Mouse (Mus musculus): ENCODE data around the gene Dhx16. TPM values are rescaled to one million over a fixed set of nuclear protein-coding genes. Genes with fewer than 3 reads are reported as not detected.
A peak's percentile ranks its signal among the peaks of the same experiment; 100 is the strongest.

The Dhx16 gene
- polyA plus RNA-seq, 1 experiment from 2014 or later, result 36.8 TPM

DNA sequence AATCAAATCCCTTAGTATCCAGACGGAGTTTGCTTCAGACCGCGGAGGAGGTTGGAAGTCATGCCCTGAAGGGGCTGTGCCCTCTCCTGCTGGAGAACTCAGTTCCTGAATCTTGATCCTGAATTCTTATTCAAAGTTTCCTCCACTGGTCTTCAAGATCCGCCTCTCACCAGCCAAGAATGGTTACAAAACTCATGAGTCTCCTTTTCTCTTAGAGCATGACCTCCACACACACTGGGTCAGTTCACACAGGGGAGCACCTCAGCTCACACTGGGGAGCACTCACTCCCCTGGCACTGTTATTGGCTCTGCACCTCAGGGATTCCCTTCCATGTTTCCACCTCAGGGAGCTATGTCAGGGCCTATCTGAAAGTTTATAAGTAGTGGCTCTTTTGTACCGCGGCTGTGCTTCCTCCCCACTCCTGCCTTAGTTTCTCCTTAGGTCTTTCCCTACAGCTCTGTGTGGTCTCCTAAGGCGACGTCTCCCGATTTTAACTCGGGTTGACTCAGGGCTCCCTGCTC lies 14.7 kb upstream of the Dhx16 start:
- WGBS, result 25% methylated on average over 10 of the region's 10 CpGs
- ATAC-seq (ENCODE audit: insufficient number of reproducible peaks, low FRiP score, low TSS enrichment, low read depth), result no peak
- H3K4me1 ChIP-seq, result peaks cover 51% of the 10 kb centered on the region
- H3K4me2 ChIP-seq, result peak overlapping the region; percentile 92
- H3K27me3 ChIP-seq, result no peaks in the 10 kb centered on the region
- H3K36me3 ChIP-seq, result 0 out of 2 replicates have a peak, but pooled peaks cover 3% of the 10 kb centered on the region
- H3K9me3 ChIP-seq, result no peaks in the 10 kb centered on the region
- peak overlapping the region; percentile 69 for H3K4me3 ChIP-seq
- peak overlapping the region; percentile 97 for H3K27ac ChIP-seq
- H3K9ac ChIP-seq, result peak overlapping the region; percentile 65

- H3K27me3 ChIP-seq, result no peaks in the 10 kb centered on the region
- peak within 1 kb of the TSS; percentile 97 for H3K27ac ChIP-seq
- H3K9me3 ChIP-seq, result no peaks in the 10 kb centered on the region
- under 1% methylated on average over 40 of the region's 48 CpGs for WGBS
- peak within 1 kb of the TSS; percentile 92 for H3K4me2 ChIP-seq
- 0 out of 2 replicates have a peak, but pooled peaks cover 3% of the 10 kb centered on the region for H3K36me3 ChIP-seq
- H3K4me3 ChIP-seq, result peak within 1 kb of the TSS; percentile 69
- H3K4me1 ChIP-seq, result peaks cover 59% of the 10 kb centered on the region
- H3K9ac ChIP-seq, result peak within 1 kb of the TSS; percentile 65
- ATAC-seq (ENCODE audit: insufficient number of reproducible peaks, low FRiP score, low TSS enrichment, low read depth), result peak; percentile 75
These were observed 13.9 kb upstream of the Dhx16 start, which contains the start of gene Ppp1r18 for GRCm38 (mm10) chr17:35865481-35866280. Gene Ppp1r18, plus strand, starts transcription at chr17:35865593.

DNA sequence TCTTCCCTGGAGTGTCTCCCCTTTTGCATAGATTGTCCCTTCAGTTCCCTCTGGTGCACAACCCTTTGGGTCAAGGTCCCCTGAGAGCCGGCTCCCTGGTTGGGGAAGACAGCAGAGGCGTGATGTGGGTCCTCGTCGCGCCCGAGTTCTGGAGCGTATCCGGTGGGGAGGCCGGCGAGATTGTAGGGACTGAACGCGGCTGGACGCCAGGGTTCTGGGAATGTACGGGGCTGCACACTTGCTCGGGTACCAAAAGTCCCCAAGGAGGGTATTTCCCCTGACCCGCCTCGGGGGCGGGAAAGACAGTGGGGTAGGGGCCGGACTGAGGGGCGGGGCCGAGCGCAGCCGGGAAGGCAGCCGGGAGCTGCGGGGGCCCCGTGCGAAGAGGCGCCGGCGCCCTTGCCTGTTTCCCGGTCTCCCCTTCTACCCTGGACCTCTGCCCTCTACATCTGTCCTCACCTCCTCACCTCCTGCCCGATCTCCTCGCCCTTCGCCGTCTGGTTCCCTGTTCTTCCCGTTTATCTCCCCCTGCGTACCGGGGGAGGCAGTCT lies 13.3 kb upstream of the Dhx16 start:
- Histone ChIP-seq H3K9me3 (no peaks in the 10 kb centered on the region), H3K36me3 (peaks cover 7% of the 10 kb centered on the region; the same call in 1 of the 2 replicates), H3K27me3 (no peaks in the 10 kb centered on the region), H3K27ac (peak overlapping the region; percentile 97), H3K4me1 (peaks cover 57% of the 10 kb centered on the region), H3K4me3 (peak overlapping the region; percentile 69), H3K4me2 (peak overlapping the region; percentile 92), H3K9ac (peak overlapping the region; percentile 65)
- peak; percentile 61 for ATAC-seq (ENCODE audit: insufficient number of reproducible peaks, low FRiP score, low TSS enrichment, low read depth)
- under 1% methylated on average over 23 of the region's 38 CpGs for WGBS

DNA sequence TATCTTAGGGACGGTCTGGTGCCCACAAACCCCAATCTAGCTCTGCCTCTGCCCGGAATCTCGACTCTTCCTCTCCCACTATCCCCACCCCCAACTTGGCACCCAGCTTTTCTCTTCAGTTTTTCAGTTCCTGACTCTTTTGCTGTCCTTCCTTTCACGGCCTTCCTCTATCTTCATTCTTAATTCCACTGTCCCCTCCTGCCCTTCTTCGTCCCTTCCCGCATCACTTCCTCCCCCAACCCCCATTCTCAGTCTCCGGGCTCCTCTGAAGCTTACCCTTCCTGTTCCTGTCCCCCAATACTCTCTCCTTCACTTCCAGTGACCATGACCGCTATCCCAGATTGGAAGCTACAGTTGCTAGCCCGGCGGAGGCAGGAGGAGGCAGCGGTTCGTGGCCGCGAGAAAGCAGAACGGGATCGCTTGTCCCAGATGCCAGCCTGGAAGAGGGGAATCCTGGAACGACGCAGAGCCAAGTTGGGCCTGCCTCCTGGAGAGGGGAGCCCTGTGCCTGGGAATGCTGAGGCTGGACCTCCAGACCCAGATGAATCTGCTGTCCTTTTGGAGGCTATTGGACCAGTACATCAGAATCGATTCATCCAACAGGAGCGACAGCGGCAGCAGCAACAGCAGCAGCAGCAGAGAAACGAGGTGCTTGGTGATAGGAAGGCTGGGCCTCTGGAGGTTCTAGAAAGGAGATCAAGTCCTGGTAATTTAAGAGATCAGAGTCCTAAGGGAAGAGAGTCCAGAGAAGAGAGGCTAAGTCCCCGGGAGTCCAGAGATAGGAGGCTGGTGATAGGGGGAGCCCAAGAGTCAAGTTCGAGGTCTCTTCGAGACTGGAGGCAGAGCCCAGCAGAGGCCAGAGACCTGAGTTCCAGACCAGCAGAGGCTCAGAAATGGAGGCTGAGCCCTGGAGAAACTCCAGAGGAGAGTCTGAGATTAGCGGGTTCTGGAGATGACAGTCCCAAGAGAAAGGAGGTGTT lies 12.4 kb upstream of the Dhx16 start:
- Histone ChIP-seq H3K27me3 (no peaks in the 10 kb centered on the region), H3K9ac (peak overlapping the region; percentile 65), H3K9me3 (no peaks in the 10 kb centered on the region), H3K4me3 (peak overlapping the region; percentile 69), H3K36me3 (peaks cover 8% of the 10 kb centered on the region; the same call in 1 of the 2 replicates), H3K4me1 (peaks cover 55% of the 10 kb centered on the region), H3K4me2 (peak overlapping the region; percentile 92), H3K27ac (peak overlapping the region; percentile 97)
- 9% methylated on average over 26 of the region's 26 CpGs for WGBS
- ATAC-seq (ENCODE audit: insufficient number of reproducible peaks, low FRiP score, low TSS enrichment, low read depth), result no peak

DNA sequence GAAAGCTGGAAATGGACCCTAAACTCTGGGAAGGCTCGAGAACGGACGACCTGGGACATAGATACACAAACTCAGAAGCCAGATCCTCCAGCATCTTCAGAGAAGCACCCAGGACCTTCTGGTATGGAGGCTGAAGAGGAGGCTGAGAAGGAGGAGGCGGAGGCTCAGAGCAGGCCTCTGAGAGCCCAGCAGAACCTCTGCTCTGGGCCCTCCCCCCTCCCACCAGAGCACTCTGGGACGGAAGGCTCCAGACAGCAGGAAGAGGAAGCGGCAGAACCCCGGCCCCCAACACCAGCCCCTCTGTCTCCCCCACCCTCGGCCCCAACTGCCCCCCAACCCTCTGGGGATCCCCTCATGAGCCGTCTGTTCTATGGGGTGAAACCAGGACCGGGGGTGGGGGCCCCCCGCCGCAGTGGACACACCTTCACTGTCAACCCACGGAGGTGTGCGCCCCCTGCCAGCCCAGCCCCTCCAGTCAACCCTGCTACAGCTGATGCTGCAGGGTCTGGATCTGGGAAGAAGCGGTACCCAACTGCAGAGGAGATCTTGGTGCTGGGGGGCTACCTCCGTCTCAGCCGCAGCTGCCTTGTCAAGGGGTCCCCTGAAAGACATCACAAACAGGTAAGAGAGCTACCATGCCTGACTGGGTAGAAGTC lies 11.3 kb upstream of the Dhx16 start:
- Histone ChIP-seq H3K27ac (peak overlapping the region; percentile 97), H3K4me2 (peak overlapping the region; percentile 92), H3K27me3 (no peaks in the 10 kb centered on the region), H3K4me1 (peaks cover 59% of the 10 kb centered on the region), H3K9me3 (no peaks in the 10 kb centered on the region), H3K36me3 (peaks cover 10% of the 10 kb centered on the region), H3K4me3 (peak overlapping the region; percentile 69), H3K9ac (peak overlapping the region; percentile 65)
- 23% methylated on average over 16 of the region's 17 CpGs for WGBS
- no peak for ATAC-seq (ENCODE audit: insufficient number of reproducible peaks, low FRiP score, low TSS enrichment, low read depth)

GRCm38 (mm10) chr17:35868961-35869345 lies 10.7 kb upstream of the Dhx16 start:
- peaks cover 64% of the 10 kb centered on the region for H3K4me1 ChIP-seq
- peaks cover 8% of the 10 kb centered on the region for H3K36me3 ChIP-seq
- H3K9ac ChIP-seq, result peak overlapping the region; percentile 65
- ATAC-seq (ENCODE audit: insufficient number of reproducible peaks, low FRiP score, low TSS enrichment, low read depth), result no peak
- H3K27me3 ChIP-seq, result no peaks in the 10 kb centered on the region
- H3K4me2 ChIP-seq, result peak overlapping the region; percentile 92
- no peaks in the 10 kb centered on the region for H3K9me3 ChIP-seq
- H3K4me3 ChIP-seq, result peak overlapping the region; percentile 69
- WGBS, result 3% methylated on average over 7 of the region's 7 CpGs
- H3K27ac ChIP-seq, result peak overlapping the region; percentile 97

DNA sequence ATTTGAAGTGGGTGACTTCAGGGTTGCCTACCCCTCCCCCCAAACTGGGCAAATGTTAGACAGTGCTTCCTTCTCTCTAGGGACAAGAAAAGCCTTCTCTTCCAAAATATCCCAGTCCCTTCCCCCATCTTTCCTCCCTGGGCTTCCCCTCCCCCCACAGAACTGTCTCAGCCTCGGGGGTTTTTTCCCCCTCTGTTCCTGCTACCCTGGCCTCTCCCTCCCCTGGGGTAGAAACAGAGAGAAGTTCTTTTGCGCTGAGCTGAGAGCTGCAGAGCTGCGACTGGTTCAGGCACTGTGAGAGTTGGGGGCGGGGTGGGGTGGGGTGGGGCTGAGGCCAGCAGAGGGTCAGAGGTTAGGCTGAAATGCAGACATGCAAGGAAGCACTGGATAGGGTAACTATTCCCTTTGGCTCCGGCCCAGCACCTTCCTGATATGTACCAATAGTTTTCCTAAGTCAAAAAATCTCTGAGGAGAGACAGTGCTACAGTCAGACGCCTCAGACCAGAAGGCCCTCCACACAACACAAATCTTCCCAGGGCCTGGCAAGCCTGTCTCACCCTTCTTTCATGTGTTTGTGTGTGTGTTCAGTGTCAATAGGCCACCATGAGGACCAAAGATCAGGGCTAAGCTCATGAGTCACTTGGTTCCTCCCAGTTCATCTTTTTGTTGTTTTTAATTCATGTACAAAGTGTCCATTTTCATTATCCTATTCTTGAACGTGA lies 10.1 kb upstream of the Dhx16 start:
- H3K9ac ChIP-seq, result peak overlapping the region; percentile 33
- peak overlapping the region; percentile 69 for H3K4me3 ChIP-seq
- H3K36me3 ChIP-seq, result peaks cover 11% of the 10 kb centered on the region
- H3K4me1 ChIP-seq, result peaks cover 61% of the 10 kb centered on the region
- 8% methylated on average over 7 of the region's 7 CpGs for WGBS
- peak overlapping the region; percentile 97 for H3K27ac ChIP-seq
- no peaks in the 10 kb centered on the region for H3K27me3 ChIP-seq
- no peaks in the 10 kb centered on the region for H3K9me3 ChIP-seq
- no peak for ATAC-seq (ENCODE audit: insufficient number of reproducible peaks, low FRiP score, low TSS enrichment, low read depth)
- peak overlapping the region; percentile 92 for H3K4me2 ChIP-seq

DNA sequence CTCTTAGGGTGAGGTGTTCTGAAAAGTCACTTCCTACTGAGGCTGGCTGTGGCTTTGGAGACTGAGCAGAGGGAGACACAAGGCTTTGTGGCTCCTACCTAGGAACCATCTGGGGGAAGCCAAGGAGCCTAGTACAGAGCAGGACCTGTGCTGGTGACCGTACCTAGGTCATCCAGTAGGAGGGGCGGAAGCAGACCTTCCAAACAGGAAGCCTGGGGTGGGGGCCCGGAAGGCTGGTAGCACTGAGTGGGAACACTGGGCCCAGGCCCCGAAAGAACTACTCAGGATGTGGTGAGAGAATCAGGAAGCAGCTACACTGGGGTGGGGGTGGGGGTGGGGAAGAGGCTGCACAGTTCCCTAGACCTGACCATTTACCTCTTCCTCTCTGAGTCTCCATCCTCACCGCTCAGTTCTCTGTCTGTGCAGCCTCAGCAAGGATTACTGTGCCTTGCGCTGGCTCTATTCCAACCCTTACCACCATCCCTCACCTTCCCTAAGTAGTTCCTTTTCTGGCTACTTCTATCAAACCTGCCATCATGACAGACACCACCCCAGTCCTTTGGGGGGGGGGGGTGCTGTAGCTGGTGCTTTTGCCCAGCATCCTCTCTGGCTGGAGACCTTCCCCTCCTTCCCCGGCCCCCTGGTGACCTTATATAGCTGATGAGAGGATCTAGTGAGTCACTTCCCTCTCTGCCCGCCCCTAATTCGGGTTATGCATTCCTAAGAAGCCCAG lies 9.3 kb upstream of the Dhx16 start:
- peak overlapping the region; percentile 33; the same call in 1 of the 2 replicates for H3K9ac ChIP-seq
- H3K4me3 ChIP-seq, result peak overlapping the region; percentile 69
- H3K4me2 ChIP-seq, result peak overlapping the region; percentile 92
- WGBS, result 49% methylated on average over 9 of the region's 9 CpGs
- peaks cover 55% of the 10 kb centered on the region for H3K4me1 ChIP-seq
- no peaks in the 10 kb centered on the region for H3K27me3 ChIP-seq
- peaks cover 19% of the 10 kb centered on the region for H3K36me3 ChIP-seq
- H3K9me3 ChIP-seq, result no peaks in the 10 kb centered on the region
- H3K27ac ChIP-seq, result peak overlapping the region; percentile 97
- ATAC-seq (ENCODE audit: insufficient number of reproducible peaks, low FRiP score, low TSS enrichment, low read depth), result no peak

GRCm38 (mm10) chr17:35870884-35871696 lies 8.5 kb upstream of the Dhx16 start:
- Histone ChIP-seq H3K27ac (0 out of 2 replicates have a peak overlapping the region, but pooled peaks have one; percentile 97), H3K9me3 (no peaks in the 10 kb centered on the region), H3K4me2 (peak overlapping the region; percentile 92; the same call in 1 of the 2 replicates), H3K27me3 (no peaks in the 10 kb centered on the region), H3K9ac (no peak overlapping the region), H3K36me3 (peaks cover 24% of the 10 kb centered on the region), H3K4me3 (peak overlapping the region; percentile 69), H3K4me1 (peaks cover 55% of the 10 kb centered on the region)
- no peak for ATAC-seq (ENCODE audit: insufficient number of reproducible peaks, low FRiP score, low TSS enrichment, low read depth)
- WGBS, result 76% methylated on average over 8 of the region's 8 CpGs

All from limb, embryonic 15.5 days (tissue).